Mouse (Mus musculus): ENCODE results near the gene Gtf2i.

Gtf2i gene

DNA sequence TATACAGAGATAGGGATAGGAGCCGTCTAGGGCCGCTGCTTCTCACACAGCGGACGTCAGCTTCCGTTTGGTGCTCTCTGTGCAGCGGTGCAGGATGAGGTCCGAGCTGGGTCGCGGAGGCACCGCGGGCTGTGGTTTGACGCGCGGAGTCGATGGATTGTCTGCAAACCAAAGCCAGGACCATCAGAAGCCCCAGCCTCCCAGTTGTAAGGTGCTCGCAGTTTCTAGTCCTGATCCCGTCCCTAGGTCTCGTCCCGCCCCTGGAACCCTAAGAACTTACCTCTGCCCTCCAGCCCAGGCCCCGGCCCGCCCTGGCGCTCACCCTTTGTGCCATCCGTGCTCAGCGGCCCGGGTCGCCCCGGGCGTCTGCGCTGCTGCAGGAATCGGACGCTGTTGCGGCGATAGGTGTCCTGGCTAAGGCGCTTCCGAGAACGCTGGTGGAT lies 92.8 kb downstream of the Gtf2i start:
- no peak for DNase-seq (ENCODE audit: low read depth in 2 of 2, low spot score in 2 of 2)

DNA sequence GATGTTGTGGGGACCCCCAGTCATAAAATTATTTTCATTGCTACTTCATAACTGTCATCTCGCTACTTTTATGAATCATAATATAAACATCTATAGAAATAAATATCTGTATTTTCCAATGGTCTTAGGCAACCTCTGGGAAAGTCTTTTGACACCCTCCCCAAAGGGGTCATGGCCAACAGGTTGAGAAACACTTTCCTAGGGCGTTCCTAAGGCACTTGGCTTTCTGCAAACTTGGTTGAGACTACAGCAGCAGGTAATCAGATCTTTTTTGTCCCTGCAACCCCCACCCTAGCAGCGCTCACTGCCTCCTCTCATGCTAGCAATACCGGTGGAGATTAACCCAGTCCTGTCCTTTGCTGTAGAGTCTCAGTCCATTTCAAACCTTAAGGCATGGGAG lies 93.3 kb downstream of the Gtf2i start:
- no peak for DNase-seq (ENCODE audit: low read depth in 2 of 2, low spot score in 2 of 2)

DNA sequence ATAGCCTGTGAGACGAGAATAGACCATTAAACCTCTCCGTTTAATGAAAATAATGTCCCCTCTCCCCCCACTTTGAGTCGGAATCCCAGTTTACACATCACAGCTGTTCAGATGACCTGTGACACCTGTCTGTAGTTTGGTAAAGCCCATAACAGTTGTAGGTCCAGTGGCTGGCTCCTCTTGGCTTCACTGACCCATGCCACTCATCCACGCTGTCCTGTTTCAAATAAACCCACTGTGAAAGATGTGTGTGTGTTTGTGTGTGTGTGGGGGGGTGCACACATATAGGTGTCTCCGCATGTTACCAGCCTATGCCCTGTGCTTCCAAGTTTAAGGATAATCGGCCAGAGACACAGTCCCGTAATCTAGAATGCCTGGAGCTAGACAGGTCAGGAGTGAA lies 96.7 kb downstream of the Gtf2i start:
- DNase-seq (ENCODE audit: low read depth in 2 of 2, low spot score in 2 of 2) = no peak

- no peak for DNase-seq (ENCODE audit: low read depth in 2 of 2, low spot score in 2 of 2)
Observed at GRCm38 (mm10) chr5:134214021-134214806, 100.3 kb downstream of the Gtf2i start.

- no peak for DNase-seq (ENCODE audit: low read depth in 2 of 2, low spot score in 2 of 2)
Observed at GRCm38 (mm10) chr5:134209931-134210554, 104.5 kb downstream of the Gtf2i start.

- no peak for DNase-seq (ENCODE audit: low read depth in 2 of 2, low spot score in 2 of 2)
Observed at GRCm38 (mm10) chr5:134206721-134207120, 107.8 kb downstream of the Gtf2i start.

GRCm38 (mm10) chr5:134193664-134194063 lies 120.9 kb downstream of the Gtf2i start:
- DNase-seq (ENCODE audit: low read depth in 2 of 2, low spot score in 2 of 2) = no peak

GRCm38 (mm10) chr5:134188571-134188970 lies 126.0 kb downstream of the Gtf2i start:
- no peak for DNase-seq (ENCODE audit: low read depth in 2 of 2, low spot score in 2 of 2)

Data from CD8-positive naive resting alpha-beta T cell, adult 2 months (primary cell).